Mouse (Mus musculus) NIH3T3 (cell line): ENCODE measurements around the gene Rab30.

ENCODE experiments used
- DNase-seq: peaks from one replicate; pipeline ENCODE4 v3.0.0-alpha.2; 2012; ENCODE audit warnings: low read depth

Gene Rab30

DNA sequence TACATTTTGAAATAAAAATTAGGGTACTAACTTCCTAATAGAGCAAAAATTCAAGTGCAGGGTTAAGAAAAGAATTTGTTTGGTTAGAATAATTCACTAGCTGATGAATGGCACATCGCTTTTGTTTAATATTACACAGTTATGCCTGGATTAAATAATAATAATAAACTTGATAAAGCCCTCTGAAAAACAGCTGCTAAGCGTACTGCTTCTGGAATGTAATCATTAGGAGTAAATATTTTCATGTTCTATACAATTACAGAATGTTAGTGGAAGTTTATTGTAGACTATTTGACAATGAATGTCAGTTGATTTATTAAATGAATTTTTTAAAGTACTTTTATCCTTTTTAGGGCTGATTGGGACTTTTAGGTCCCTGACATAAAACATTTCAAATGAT, 100.9 kb downstream of the Rab30 start:
- DNase-seq, result no peak

GRCm38 (mm10) chr7:92848246-92848645, 106.8 kb downstream of the Rab30 start:
- DNase-seq, result no peak

DNA sequence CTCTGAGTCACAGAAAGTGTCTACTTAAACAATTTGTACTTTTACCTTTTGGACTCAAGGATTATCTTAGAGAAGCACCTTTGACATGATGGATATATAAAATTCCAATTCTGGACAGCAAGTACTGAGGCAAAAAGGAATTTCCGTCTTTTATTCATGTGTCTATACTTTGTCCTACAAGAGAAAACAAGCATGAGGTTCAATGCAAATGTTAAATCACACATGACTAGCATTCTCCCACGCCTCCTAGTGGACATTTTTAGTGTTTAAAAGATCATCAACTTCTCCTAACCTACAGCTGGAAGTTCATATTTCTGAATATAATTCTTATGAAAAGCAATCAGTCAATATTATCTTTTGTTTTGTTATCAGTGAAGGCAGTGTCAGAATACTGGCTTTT, 125.1 kb downstream of the Rab30 start:
- peak; percentile 86 for DNase-seq

DNA sequence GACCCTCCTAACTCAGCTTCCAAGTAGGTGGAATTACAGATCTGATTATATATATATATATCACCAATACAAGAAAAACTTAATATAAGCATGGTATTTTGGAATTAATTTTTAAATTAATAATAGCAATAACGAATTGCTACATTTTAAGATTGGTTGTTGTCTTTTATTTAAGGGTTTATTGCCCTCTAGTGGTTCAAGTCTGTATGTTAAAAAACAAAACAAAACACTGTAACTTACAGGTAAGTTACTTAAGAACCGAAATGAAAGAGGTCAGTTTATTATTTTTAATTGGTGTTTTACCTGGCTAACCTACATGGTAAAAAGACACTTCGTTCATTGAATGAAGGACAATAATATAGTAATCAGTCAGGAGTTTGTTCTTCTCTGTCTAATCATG, 128.8 kb downstream of the Rab30 start:
- DNase-seq, result peak; percentile 66

DNA sequence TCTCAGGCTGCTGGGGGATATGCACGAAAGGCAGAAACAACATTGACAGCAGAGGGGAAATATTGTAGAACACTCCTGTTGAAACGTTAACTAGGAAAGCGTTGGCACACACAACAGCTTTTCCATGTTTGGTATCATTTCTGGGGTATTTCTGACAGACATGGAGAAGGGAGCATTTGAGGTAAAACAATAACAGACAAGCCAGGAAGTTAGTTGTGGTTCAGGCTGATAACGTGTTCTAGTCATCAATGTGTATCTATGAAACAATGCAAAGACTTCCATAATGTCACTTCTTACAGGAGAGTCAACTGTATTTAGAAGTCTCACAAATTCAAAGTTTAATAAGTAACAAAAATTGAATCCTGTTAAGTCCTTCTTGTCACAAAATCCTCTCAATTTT, 130.2 kb downstream of the Rab30 start:
- DNase-seq, result no peak

DNA sequence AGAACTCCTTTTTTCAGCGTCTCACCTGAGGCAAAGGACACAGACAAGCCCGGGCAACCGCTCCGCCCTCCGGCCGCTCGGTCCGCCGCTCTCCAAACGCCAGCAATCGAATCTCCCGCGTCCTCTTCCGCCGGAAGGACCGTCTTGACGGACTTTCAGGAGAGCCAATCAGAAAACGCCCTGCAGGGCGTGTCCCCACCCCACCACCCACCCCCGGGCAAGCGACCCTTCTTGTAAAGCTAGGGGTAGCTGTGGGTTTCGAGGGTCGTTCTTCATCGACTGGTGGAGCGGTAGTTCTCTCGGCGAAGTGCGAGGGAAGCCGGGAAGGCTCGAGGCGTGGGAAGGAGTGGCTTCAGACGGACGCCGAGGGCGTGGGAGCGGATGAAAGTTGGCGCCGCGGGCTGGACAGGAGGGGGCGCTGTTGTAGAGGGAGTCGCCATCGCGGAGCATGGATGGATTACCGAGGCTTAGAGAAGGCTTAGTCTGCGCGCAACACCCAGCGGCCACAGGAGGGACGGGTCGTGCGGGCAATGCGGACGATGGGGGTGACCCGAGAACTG, 132.8 kb downstream of the Rab30 start, which contains the start of the genes Ddias and Prcp:
Gene Ddias, minus strand, starts transcription at position 132 of the 560 bp plus-strand sequence.
Gene Prcp, plus strand, starts transcription at position 355 of the 560 bp plus-strand sequence.
- DNase-seq, result peak; percentile 96

GRCm38 (mm10) chr7:92874761-92875408, 133.5 kb downstream of the Rab30 start:
- DNase-seq, result peak; percentile 93

GRCm38 (mm10) chr7:92876066-92876465, 134.7 kb downstream of the Rab30 start:
- peak; percentile 78 for DNase-seq

GRCm38 (mm10) chr7:92876538-92876937, 135.1 kb downstream of the Rab30 start:
- peak; percentile 39 for DNase-seq

DNA sequence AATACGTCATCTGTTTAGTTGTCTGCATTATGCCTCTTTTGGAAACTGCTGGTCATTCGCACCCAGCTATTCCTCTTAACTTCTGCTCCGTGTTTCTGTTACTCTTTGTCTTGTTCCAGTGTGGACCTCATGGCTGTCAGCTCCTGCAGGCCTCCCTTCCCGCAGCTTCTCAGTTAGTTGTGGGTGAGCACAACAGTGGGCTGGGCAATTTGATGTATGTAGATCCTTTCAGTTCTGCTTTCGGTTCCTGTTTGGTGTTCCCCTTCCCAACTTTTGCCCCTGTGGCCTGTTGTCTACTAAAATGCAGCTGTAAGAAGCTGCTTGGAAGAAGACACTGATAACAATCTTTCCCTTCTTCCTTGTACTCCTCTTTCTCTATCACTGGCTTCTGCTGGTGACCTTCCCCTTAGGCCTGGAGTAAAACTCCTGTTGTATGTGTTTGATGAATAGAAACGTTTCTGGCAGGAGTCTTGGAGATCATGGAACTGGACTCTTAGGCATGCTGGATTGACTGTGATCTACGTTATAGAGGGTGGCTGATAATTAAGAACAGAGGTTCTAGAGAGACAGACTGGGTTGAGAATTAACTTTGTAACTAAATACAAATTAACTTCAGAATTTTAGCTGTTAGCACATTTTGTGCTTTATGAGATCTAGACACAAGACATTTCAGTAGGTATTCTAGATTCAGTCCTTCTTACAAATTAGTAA, 137.3 kb downstream of the Rab30 start:
- no peak for DNase-seq

- no peak for DNase-seq
Measured at GRCm38 (mm10) chr7:92883850-92884716, 142.7 kb downstream of the Rab30 start.

- no peak for DNase-seq
Measured at GRCm38 (mm10) chr7:92884998-92885660, 143.7 kb downstream of the Rab30 start.

- no peak for DNase-seq
Measured at GRCm38 (mm10) chr7:92886801-92887200, 145.4 kb downstream of the Rab30 start.

DNA sequence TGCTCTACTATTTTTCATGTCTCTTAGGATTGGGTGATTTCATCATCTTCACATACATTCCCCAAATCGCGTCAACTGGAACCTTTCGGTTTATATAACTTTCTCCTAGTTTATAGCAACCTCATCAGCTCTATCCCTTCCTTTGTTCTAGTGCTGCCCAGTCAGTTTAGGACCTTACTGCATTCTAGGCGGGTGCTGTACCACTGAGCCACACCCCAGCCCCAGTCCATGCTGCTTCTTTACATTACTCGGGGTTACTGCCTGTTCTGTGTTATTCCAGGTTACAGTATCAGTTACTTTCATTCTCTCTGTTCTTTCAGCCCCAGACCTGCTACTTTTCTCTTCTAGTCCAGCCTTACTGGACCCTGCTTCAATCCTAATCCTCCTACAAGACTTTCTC, 145.8 kb downstream of the Rab30 start:
- no peak for DNase-seq

DNA sequence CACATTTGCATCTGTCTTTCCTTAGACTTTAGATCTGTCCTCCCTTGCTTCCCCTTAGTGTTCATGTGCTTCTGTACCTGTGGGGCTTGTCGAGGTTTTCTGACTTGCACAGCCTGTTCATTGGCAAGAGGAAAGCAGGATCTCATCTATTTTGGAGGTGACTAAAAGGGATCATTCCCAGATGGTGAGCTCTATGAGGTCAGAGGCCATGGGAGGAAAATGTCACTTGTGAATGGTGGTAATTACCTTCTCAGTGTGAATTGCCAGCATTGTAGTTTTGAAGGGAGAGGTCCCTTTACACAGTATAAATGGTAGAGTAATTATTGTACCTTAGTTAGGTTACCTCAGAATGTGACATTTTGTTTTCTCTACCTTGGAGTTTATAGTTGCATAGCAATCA, 148.8 kb downstream of the Rab30 start:
- no peak for DNase-seq

DNA sequence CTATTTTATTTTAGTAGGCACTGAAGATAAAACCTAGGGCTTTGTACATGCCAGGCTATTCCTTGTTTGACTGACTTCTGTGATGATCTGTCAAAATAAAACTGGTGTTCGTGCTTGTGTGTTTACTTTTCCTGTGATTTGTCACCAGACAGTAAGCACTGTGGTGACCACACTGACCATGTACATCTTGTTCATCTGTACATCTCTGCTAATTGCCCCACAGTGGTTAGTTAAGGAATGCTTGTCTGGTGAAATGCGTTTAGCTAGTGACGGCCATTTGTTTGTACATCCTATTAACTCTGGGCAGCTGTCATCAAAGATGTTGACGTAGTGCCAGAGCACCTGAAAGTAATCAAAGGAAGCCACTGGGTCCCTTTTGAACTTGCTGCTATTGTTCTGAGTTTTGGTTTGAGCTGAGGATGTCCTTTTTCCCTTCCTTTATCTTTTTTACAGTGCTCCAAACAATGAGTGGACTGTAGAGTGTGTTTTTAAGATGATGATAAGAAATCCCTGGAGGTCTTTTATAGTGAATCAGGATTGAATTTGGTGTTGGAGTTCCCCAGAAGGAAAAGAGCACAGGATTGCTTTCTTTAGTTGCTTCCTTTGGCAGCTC, 149.3 kb downstream of the Rab30 start:
- DNase-seq, result peak; percentile 4

DNA sequence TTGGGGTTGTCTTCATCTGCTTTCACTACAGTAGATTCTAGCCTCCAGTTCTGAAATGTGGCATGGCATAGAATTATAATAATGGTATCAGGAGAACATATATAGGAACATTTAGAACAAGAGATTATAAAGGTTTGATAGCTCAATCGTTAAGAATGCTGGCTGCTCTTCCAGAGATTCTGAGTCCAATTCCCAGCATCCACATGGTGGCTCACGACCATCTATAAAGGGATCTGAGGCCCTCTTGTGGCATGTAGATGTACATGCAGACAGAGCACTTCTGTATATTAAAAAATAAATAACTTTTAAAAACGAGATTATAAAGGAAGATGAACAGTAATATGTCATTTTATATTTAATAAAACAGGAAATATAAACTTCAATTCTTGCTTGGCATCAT, 152.1 kb downstream of the Rab30 start:
- DNase-seq, result peak; percentile 41
